Mouse (Mus musculus) neural tube, embryonic 11.5 days (tissue): ENCODE results near the gene Atp13a2. TPM values are rescaled to one million over a fixed set of nuclear protein-coding genes. Genes with fewer than 3 reads are reported as not detected.

Experiments used
- ATAC-seq: fragments of 200-750 bp; cut with Nextera tagmentation; 2 replicates; pipeline ENCODE4 v1.8.0; 2017; ENCODE audit warnings: moderate number of reproducible peaks, mild to moderate bottlenecking, moderate TSS enrichment, moderate library complexity; ENCODE audit not compliant: insufficient read depth, low FRiP score, low TSS enrichment
- DNase-seq: peaks from one replicate; pipeline ENCODE4 v3.0.0-alpha.2; 2015; ENCODE audit warnings: low spot score
- H3K27ac ChIP-seq: fragments of 300-500 bp; sonication (generic); 2 replicates; pipeline ENCODE4 v1.5.1; 2014; ENCODE audit warnings: low read depth, mild to moderate bottlenecking, low read length
- H3K27me3 ChIP-seq: fragments of 300-500 bp; sonication (generic); 2 replicates; pipeline ENCODE4 v1.6.1; 2014; ENCODE audit warnings: mild to moderate bottlenecking, low read length, mixed read lengths; ENCODE audit not compliant: control insufficient read depth, insufficient read depth
- H3K36me3 ChIP-seq: fragments of 300-500 bp; sonication (generic); 2 replicates; pipeline ENCODE4 v1.6.1; 2014; ENCODE audit warnings: mild to moderate bottlenecking, low read length, moderate library complexity, mixed read lengths; ENCODE audit not compliant: control insufficient read depth, insufficient read depth
- H3K4me1 ChIP-seq: fragments of 300-500 bp; sonication (generic); 2 replicates; pipeline ENCODE4 v1.6.1; 2014; ENCODE audit warnings: low read length, mixed read lengths; ENCODE audit not compliant: control insufficient read depth, insufficient read depth
- H3K4me2 ChIP-seq: fragments of 300-500 bp; sonication (generic); 2 replicates; pipeline ENCODE4 v1.6.1; 2014; ENCODE audit warnings: low read depth, mild to moderate bottlenecking, moderate library complexity
- H3K4me3 ChIP-seq: fragments of 300-500 bp; sonication (generic); 2 replicates; pipeline ENCODE4 v1.5.1; 2014; ENCODE audit warnings: low read depth, low read length
- H3K9ac ChIP-seq: fragments of 300-500 bp; sonication (generic); 2 replicates; pipeline ENCODE4 v1.6.1; 2014; ENCODE audit warnings: mild to moderate bottlenecking, low read length
- H3K9me3 ChIP-seq: fragments of 300-500 bp; sonication (generic); 2 replicates; pipeline ENCODE4 v1.6.1; 2016; ENCODE audit warnings: low read length; ENCODE audit not compliant: control insufficient read depth
- WGBS: fragments of 180-500 bp; shearing (Covaris S2); extraction: QIAGEN DNeasy Blood & Tissue Kit; methylation state at CpG from one replicate; pipeline ENCODE4 v1.1.7; 2014; 5-methylcytosine and 5-hydroxymethylcytosine counted together
- polyA plus RNA-seq: library from polyadenylated mRNA; unstranded; fragments of >200 nt; fragmentation: Nextera tagmentation; extraction: Ambion mirVana; gene quantifications from 2 replicates; pipeline ENCODE4 v1.2.1, GENCODE M21; 2014

Atp13a2 gene
- polyA plus RNA-seq, 1 experiment from 2014 or later, result 59.7 TPM

GRCm38 (mm10) chr4:140967386-140968159, 19.1 kb upstream of the Atp13a2 start:
- peaks cover 14% of the 10 kb centered on the region for H3K36me3 ChIP-seq
- H3K27ac ChIP-seq, result no peak overlapping the region
- WGBS, result 90% methylated on average over 11 of the region's 11 CpGs

GRCm38 (mm10) chr4:140971691-140972090, 15.0 kb upstream of the Atp13a2 start:
- Histone ChIP-seq H3K4me3 (no peak overlapping the region), H3K27ac (no peak overlapping the region), H3K36me3 (peaks cover 19% of the 10 kb centered on the region), H3K9ac (no peak overlapping the region), H3K4me2 (no peak overlapping the region), H3K27me3 (no peaks in the 10 kb centered on the region), H3K9me3 (no peaks in the 10 kb centered on the region), H3K4me1 (no peaks in the 10 kb centered on the region)
- ATAC-seq, result no peak
- WGBS, result 89% methylated on average over 13 of the region's 13 CpGs
- no peak for DNase-seq

More at GRCm38 (mm10) chr4:140967386-140968159, 19.1 kb upstream of the Atp13a2 start:
- no peak overlapping the region for H3K9ac ChIP-seq
- H3K4me2 ChIP-seq, result no peak overlapping the region
- peaks cover under 1% of the 10 kb centered on the region; the same call in 1 of the 2 replicates for H3K4me1 ChIP-seq
- DNase-seq, result no peak
- H3K4me3 ChIP-seq, result no peak overlapping the region
- no peak for ATAC-seq
- H3K27me3 ChIP-seq, result no peaks in the 10 kb centered on the region
- no peaks in the 10 kb centered on the region for H3K9me3 ChIP-seq

- Histone ChIP-seq H3K4me2 (no peak overlapping the region), H3K9me3 (no peaks in the 10 kb centered on the region), H3K27ac (no peak overlapping the region), H3K4me1 (no peaks in the 10 kb centered on the region), H3K9ac (no peak overlapping the region), H3K27me3 (no peaks in the 10 kb centered on the region), H3K4me3 (no peak overlapping the region), H3K36me3 (peaks cover 26% of the 10 kb centered on the region)
- DNase-seq, result no peak
- 95% methylated on average over 6 of the region's 6 CpGs for WGBS
- ATAC-seq, result no peak
These were observed 12.3 kb upstream of the Atp13a2 start for GRCm38 (mm10) chr4:140974408-140974807.

GRCm38 (mm10) chr4:140975356-140975755, 11.3 kb upstream of the Atp13a2 start:
- Histone ChIP-seq H3K36me3 (peaks cover 26% of the 10 kb centered on the region), H3K9me3 (no peaks in the 10 kb centered on the region)
- 97% methylated on average over 7 of the region's 7 CpGs for WGBS

GRCm38 (mm10) chr4:140977278-140977677, 9.4 kb upstream of the Atp13a2 start:
- DNase-seq (no peak), ATAC-seq (no peak)
- 84% methylated on average over 10 of the region's 10 CpGs for WGBS
- no peak overlapping the region for H3K4me3 ChIP-seq
- no peak overlapping the region for H3K4me2 ChIP-seq
- peaks cover 16% of the 10 kb centered on the region for H3K36me3 ChIP-seq
- no peak overlapping the region for H3K27ac ChIP-seq
- H3K4me1 ChIP-seq, result no peaks in the 10 kb centered on the region
- no peak overlapping the region for H3K9ac ChIP-seq
- H3K9me3 ChIP-seq, result no peaks in the 10 kb centered on the region
- H3K27me3 ChIP-seq, result no peaks in the 10 kb centered on the region

More at GRCm38 (mm10) chr4:140975356-140975755, 11.3 kb upstream of the Atp13a2 start:
- ATAC-seq (no peak), DNase-seq (no peak)
- H3K27ac ChIP-seq, result no peak overlapping the region
- H3K9ac ChIP-seq, result no peak overlapping the region
- H3K4me3 ChIP-seq, result no peak overlapping the region
- H3K27me3 ChIP-seq, result no peaks in the 10 kb centered on the region
- no peak overlapping the region for H3K4me2 ChIP-seq
- no peaks in the 10 kb centered on the region for H3K4me1 ChIP-seq

- Histone ChIP-seq H3K36me3 (peaks cover 9% of the 10 kb centered on the region), H3K9ac (no peak overlapping the region), H3K4me3 (no peak overlapping the region), H3K27ac (no peak overlapping the region), H3K9me3 (no peaks in the 10 kb centered on the region), H3K4me1 (no peaks in the 10 kb centered on the region), H3K4me2 (no peak overlapping the region), H3K27me3 (no peaks in the 10 kb centered on the region)
- DNase-seq (no peak), ATAC-seq (no peak)
- WGBS, result 93% methylated on average over 14 of the region's 14 CpGs
These were observed 8.6 kb upstream of the Atp13a2 start for GRCm38 (mm10) chr4:140977886-140978692.

- WGBS, result 95% methylated on average over 2 of the region's 2 CpGs
- ATAC-seq (no peak), DNase-seq (no peak)
- H3K9ac ChIP-seq, result no peak overlapping the region
- H3K4me1 ChIP-seq, result no peaks in the 10 kb centered on the region
- H3K27ac ChIP-seq, result no peak overlapping the region
- H3K4me2 ChIP-seq, result no peak overlapping the region
- no peaks in the 10 kb centered on the region for H3K9me3 ChIP-seq
- H3K27me3 ChIP-seq, result no peaks in the 10 kb centered on the region
- H3K4me3 ChIP-seq, result no peak overlapping the region
- H3K36me3 ChIP-seq, result peaks cover 9% of the 10 kb centered on the region
These were observed 5.1 kb upstream of the Atp13a2 start for GRCm38 (mm10) chr4:140981605-140982004.

- Histone ChIP-seq H3K9ac (no peak overlapping the region), H3K9me3 (no peaks in the 10 kb centered on the region), H3K27me3 (no peaks in the 10 kb centered on the region), H3K36me3 (peaks cover 7% of the 10 kb centered on the region), H3K4me1 (peaks cover 7% of the 10 kb centered on the region; the same call in 1 of the 2 replicates), H3K4me2 (no peak overlapping the region), H3K4me3 (no peak overlapping the region), H3K27ac (no peak overlapping the region)
- WGBS, result 76% methylated on average over 4 of the region's 4 CpGs
- ATAC-seq, result no peak
- DNase-seq, result no peak
These were observed 3.9 kb upstream of the Atp13a2 start for GRCm38 (mm10) chr4:140982808-140983207.
